Mouse (Mus musculus) liver, embryonic 14.5 days (tissue): ENCODE data around the gene Ccnb2. TPM values are rescaled to one million over a fixed set of nuclear protein-coding genes. Genes with fewer than 3 reads are reported as not detected.
A peak's percentile ranks its signal among the peaks of the same experiment; 100 is the strongest.

Experiments
- ATAC-seq: fragments of 200-750 bp; cut with Nextera tagmentation; 2 replicates; pipeline ENCODE4 v1.8.0; 2017; ENCODE audit warnings: moderate number of reproducible peaks, mild to moderate bottlenecking, moderate library complexity; ENCODE audit not compliant: insufficient read depth
- DNase-seq, 3 experiments: peaks; one replicate each; pipeline ENCODE4 v3.0.0-alpha.2; 2012 to 2013; ENCODE audit warnings: low read depth in 3 of 3, low spot score in 3 of 3
- H3K27ac ChIP-seq: fragments of 300-500 bp; sonication (generic); 2 replicates; pipeline ENCODE4 v1.5.1; 2014; ENCODE audit warnings: moderate library complexity, mild to moderate bottlenecking, control low read depth, inconsistent platforms
- H3K27me3 ChIP-seq: fragments of 300-500 bp; sonication (generic); 2 replicates; pipeline ENCODE4 v1.6.1; 2014; ENCODE audit warnings: mild to moderate bottlenecking, low read length, moderate library complexity; ENCODE audit not compliant: control insufficient read depth, insufficient read depth
- H3K36me3 ChIP-seq: fragments of 300-500 bp; sonication (generic); replicated peaks from 2 replicates; pipeline ENCODE4 v1.6.1; 2014; ENCODE audit warnings: low read depth; ENCODE audit not compliant: control insufficient read depth, insufficient read depth
- H3K4me1 ChIP-seq, 2 experiments: fragments of 200-500 bp in 1 of 2; fragments of 300-500 bp in 1 of 2; sonication (generic) in 1 of 2; replicated peaks; 2 replicates each; pipeline ENCODE4 v1.6.1; 2012 to 2014; ENCODE audit warnings: antibody characterized with exemption in 1 of 2, inconsistent platforms in 1 of 2, low read length in 1 of 2; ENCODE audit not compliant: control insufficient read depth in 2 of 2, insufficient read depth in 2 of 2
- H3K4me2 ChIP-seq: fragments of 300-500 bp; sonication (generic); 2 replicates; pipeline ENCODE4 v1.6.1; 2014; ENCODE audit warnings: low read depth, mild to moderate bottlenecking, control low read depth, moderate library complexity
- H3K4me3 ChIP-seq, 2 experiments: fragments of 200-500 bp in 1 of 2; fragments of 300-500 bp in 1 of 2; sonication (generic) in 1 of 2; 2 replicates each; pipeline ENCODE4 v1.5.1; 2012 to 2014; ENCODE audit warnings: low read depth in 2 of 2, low read length in 2 of 2, mild to moderate bottlenecking in 2 of 2, control low read depth in 1 of 2, inconsistent platforms in 1 of 2, moderate library complexity in 1 of 2; ENCODE audit not compliant: insufficient read depth in 1 of 2
- H3K9ac ChIP-seq: fragments of 300-500 bp; sonication (generic); replicated peaks from 2 replicates; pipeline ENCODE4 v1.6.1; 2014; ENCODE audit warnings: mild to moderate bottlenecking, control low read depth, moderate library complexity
- H3K9me3 ChIP-seq: fragments of 300-500 bp; sonication (generic); 2 replicates; pipeline ENCODE4 v1.6.1; 2016; ENCODE audit warnings: low read length, mixed read lengths; ENCODE audit not compliant: control insufficient read depth
- CTCF ChIP-seq: IDR thresholded peaks from 2 replicates; pipeline ENCODE4 v1.5.1; 2016; ENCODE audit warnings: antibody characterized with exemption, low read depth, control low read depth
- EP300 ChIP-seq: IDR thresholded peaks from 2 replicates; pipeline ENCODE4 v1.6.1; 2016; ENCODE audit warnings: antibody characterized with exemption, low read depth
- WGBS: fragments of 180-500 bp; shearing (Covaris S2); extraction: QIAGEN DNeasy Blood & Tissue Kit; methylation state at CpG from one replicate; pipeline ENCODE4 v1.1.7; 2014; ENCODE audit not compliant: insufficient replicate concordance; 5-methylcytosine and 5-hydroxymethylcytosine counted together
- polyA plus RNA-seq, 2 experiments: library from polyadenylated mRNA; depleted of rRNA in 1 of 2; stranded (reverse) in 1 of 2; unstranded in 1 of 2; fragments of >200 nt; fragmentation: Nextera tagmentation in 1 of 2; extraction: Ambion mirVana in 1 of 2; gene quantifications; 2 replicates each; pipeline versions ENCODE4 v1.2.1 to v1.2.3; 2012 to 2014

Gene Ccnb2
- polyA plus RNA-seq, 2 experiments, result 116 to 233 TPM

- TF ChIP-seq EP300 (no peak), CTCF (no peak)
- peaks cover 7 to 12% of the 10 kb centered on the region in 2 experiments for H3K4me1 ChIP-seq
- H3K9me3 ChIP-seq, result no peaks in the 10 kb centered on the region
- no peak overlapping the region for H3K27ac ChIP-seq
- H3K36me3 ChIP-seq, result peaks cover 31% of the 10 kb centered on the region
- ATAC-seq (no peak), DNase-seq (no peak)
- H3K4me2 ChIP-seq, result no peak overlapping the region
- H3K4me3 ChIP-seq, result no peak overlapping the region
- no peaks in the 10 kb centered on the region for H3K27me3 ChIP-seq
- 88% methylated on average over 2 of the region's 2 CpGs for WGBS
- H3K9ac ChIP-seq, result no peak overlapping the region
Observed at GRCm38 (mm10) chr9:70422661-70423060, 1.3 kb upstream of the Ccnb2 start.

- Histone ChIP-seq H3K27ac (no peak overlapping the region), H3K4me1 (peaks cover 2 to 5% of the 10 kb centered on the region in 2 experiments; a peak in 2 of 4 replicates), H3K9me3 (no peaks in the 10 kb centered on the region), H3K9ac (no peak overlapping the region), H3K4me3 (no peak overlapping the region), H3K36me3 (peaks cover 74% of the 10 kb centered on the region), H3K4me2 (no peak overlapping the region), H3K27me3 (no peaks in the 10 kb centered on the region)
- DNase-seq (peak; percentile 22 to 42 (median 34)), ATAC-seq (no peak)
- TF ChIP-seq EP300 (no peak), CTCF (peak; percentile 82)
- WGBS, result 55% methylated on average over 3 of the region's 3 CpGs
Observed at GRCm38 (mm10) chr9:70416412-70416811, 4.9 kb downstream of the Ccnb2 start.

GRCm38 (mm10) chr9:70413038-70413437, 8.3 kb downstream of the Ccnb2 start:
- 85% methylated on average over 7 of the region's 7 CpGs for WGBS
- H3K27ac ChIP-seq, result no peak overlapping the region

GRCm38 (mm10) chr9:70410668-70411067, 10.7 kb downstream of the Ccnb2 start:
- no peak for ATAC-seq
- H3K36me3 ChIP-seq, result peaks cover 88% of the 10 kb centered on the region
- no peak overlapping the region for H3K4me2 ChIP-seq
- no peak for TF ChIP-seq EP300
- no peaks in the 10 kb centered on the region for H3K27me3 ChIP-seq
- WGBS, result 90% methylated on average over 11 of the region's 11 CpGs
- no peaks in the 10 kb centered on the region for H3K9me3 ChIP-seq
- H3K4me1 ChIP-seq, result no peaks in the 10 kb centered on the region
- H3K9ac ChIP-seq, result no peak overlapping the region
- H3K27ac ChIP-seq, result no peak overlapping the region
- DNase-seq, result no peak
- no peak overlapping the region for H3K4me3 ChIP-seq

More at GRCm38 (mm10) chr9:70413038-70413437, 8.3 kb downstream of the Ccnb2 start:
- ATAC-seq, result no peak
- peaks cover 95% of the 10 kb centered on the region for H3K36me3 ChIP-seq
- H3K9ac ChIP-seq, result no peak overlapping the region
- no peak overlapping the region for H3K4me2 ChIP-seq
- no peaks in the 10 kb centered on the region for H3K9me3 ChIP-seq
- H3K4me1 ChIP-seq, result no peaks in the 10 kb centered on the region
- H3K27me3 ChIP-seq, result no peaks in the 10 kb centered on the region
- TF ChIP-seq CTCF (no peak), EP300 (no peak)
- DNase-seq, result no peak
- H3K4me3 ChIP-seq, result no peak overlapping the region

- H3K4me1 ChIP-seq, result no peaks in the 10 kb centered on the region
- no peak overlapping the region for H3K4me3 ChIP-seq
- WGBS, result 88% methylated on average over 8 of the region's 8 CpGs
- ATAC-seq (no peak), DNase-seq (no peak)
- no peak overlapping the region for H3K4me2 ChIP-seq
- peaks cover 79% of the 10 kb centered on the region for H3K36me3 ChIP-seq
- no peaks in the 10 kb centered on the region for H3K27me3 ChIP-seq
- no peaks in the 10 kb centered on the region for H3K9me3 ChIP-seq
- no peak overlapping the region for H3K9ac ChIP-seq
- no peak overlapping the region for H3K27ac ChIP-seq
- TF ChIP-seq CTCF (no peak), EP300 (no peak)
Observed at GRCm38 (mm10) chr9:70409743-70410142, 11.6 kb downstream of the Ccnb2 start.
